Mouse (Mus musculus) megakaryocyte, embryonic 14.5 days (primary cell): Measurements from ENCODE around the gene Fam25c.

Source experiments
- FLI1 ChIP-seq: IDR thresholded peaks from 2 replicates; pipeline ENCODE4 v1.6.1; 2012; ENCODE audit warnings: low read length, inconsistent platforms, mixed read lengths
- GATA1 ChIP-seq: IDR thresholded peaks from 3 replicates; pipeline ENCODE4 v1.6.1; 2012; ENCODE audit warnings: mixed read lengths, low read length, inconsistent platforms, borderline replicate concordance

GRCm38 (mm10) chr14:34399301-34399700 is 44.1 kb upstream of the Fam25c start:
- no peak for TF ChIP-seq GATA1
- no peak for TF ChIP-seq FLI1
